Mouse (Mus musculus): ENCODE data around the gene Wdr34. TPM values are rescaled to one million over a fixed set of nuclear protein-coding genes. Genes with fewer than 3 reads are reported as not detected.

Wdr34 gene
- polyA plus RNA-seq, 1 experiment from 2014 or later = 28.7 TPM

GRCm38 (mm10) chr2:30049831-30050230 is 1.1 kb upstream of the Wdr34 start:
- ATAC-seq (replicated peaks; ENCODE audit: low FRiP score, low TSS enrichment, low read depth) (no peak), DNase-seq (ENCODE audit: low spot score) (no peak)
- Histone ChIP-seq H3K9me3 (ENCODE audit: control insufficient read depth, low read length) (no peaks in the 10 kb centered on the region), H3K27me3 (replicated peaks; ENCODE audit: control insufficient read depth, insufficient read depth, low read length) (no peaks in the 10 kb centered on the region), H3K9ac (ENCODE audit: low read length) (no peak overlapping the region), H3K36me3 (ENCODE audit: control insufficient read depth, insufficient read depth, low read length) (peaks cover 7% of the 10 kb centered on the region; the same call in 1 of the 2 replicates), H3K4me2 (ENCODE audit: low read length) (no peak overlapping the region), H3K27ac (ENCODE audit: low read depth) (no peak overlapping the region), H3K4me1 (replicated peaks; ENCODE audit: control insufficient read depth, insufficient read depth, low read length) (no peaks in the 10 kb centered on the region; the same call in 1 of the 2 replicates), H3K4me3 (ENCODE audit: low read depth, low read length) (no peak overlapping the region)
- 93% methylated on average over 3 of the region's 3 CpGs for WGBS

GRCm38 (mm10) chr2:30048101-30048501 is 580 bp downstream of the Wdr34 start:
- DNase-seq (ENCODE audit: low spot score) = no peak
- peak overlapping the region; percentile 41 for H3K4me2 ChIP-seq (ENCODE audit: low read length)
- no peaks in the 10 kb centered on the region for H3K9me3 ChIP-seq (ENCODE audit: control insufficient read depth, low read length)
- no peak for ATAC-seq (replicated peaks; ENCODE audit: low FRiP score, low TSS enrichment, low read depth)
- H3K4me3 ChIP-seq (ENCODE audit: low read depth, low read length) = peak overlapping the region; percentile 65
- WGBS = 57% methylated on average over 11 of the region's 11 CpGs
- H3K9ac ChIP-seq (ENCODE audit: low read length) = peak overlapping the region; percentile 61
- no peaks in the 10 kb centered on the region; the same call in 1 of the 2 replicates for H3K4me1 ChIP-seq (replicated peaks; ENCODE audit: control insufficient read depth, insufficient read depth, low read length)
- peak overlapping the region; percentile 96 for H3K27ac ChIP-seq (ENCODE audit: low read depth)
- peaks cover 7% of the 10 kb centered on the region; the same call in 1 of the 2 replicates for H3K36me3 ChIP-seq (ENCODE audit: control insufficient read depth, insufficient read depth, low read length)
- no peaks in the 10 kb centered on the region for H3K27me3 ChIP-seq (replicated peaks; ENCODE audit: control insufficient read depth, insufficient read depth, low read length)

DNA sequence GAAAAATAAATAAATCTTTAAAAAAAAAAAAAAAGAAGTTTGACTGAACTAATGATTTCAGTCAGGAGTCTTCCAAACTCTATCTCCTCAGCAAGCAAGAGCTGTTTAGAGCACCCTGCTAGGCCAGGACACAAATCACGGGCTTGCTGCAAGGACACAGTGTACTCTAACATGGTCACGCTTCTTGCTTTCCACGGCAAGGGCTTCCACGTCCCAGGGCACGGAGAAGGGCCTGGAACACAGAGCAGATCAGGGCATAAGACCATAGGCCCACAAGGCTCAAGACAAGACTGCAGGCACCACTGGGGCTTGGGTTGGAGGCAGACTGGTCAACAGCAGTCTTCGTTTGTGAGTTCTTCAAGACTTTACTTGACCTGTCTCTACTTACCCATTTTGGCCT is 1.6 kb downstream of the Wdr34 start:
- Histone ChIP-seq H3K27ac (ENCODE audit: low read depth) (no peak overlapping the region), H3K9ac (ENCODE audit: low read length) (no peak overlapping the region), H3K4me3 (ENCODE audit: low read depth, low read length) (no peak overlapping the region), H3K27me3 (replicated peaks; ENCODE audit: control insufficient read depth, insufficient read depth, low read length) (no peaks in the 10 kb centered on the region), H3K4me1 (replicated peaks; ENCODE audit: control insufficient read depth, insufficient read depth, low read length) (no peaks in the 10 kb centered on the region; the same call in 1 of the 2 replicates), H3K4me2 (ENCODE audit: low read length) (no peak overlapping the region), H3K9me3 (ENCODE audit: control insufficient read depth, low read length) (no peaks in the 10 kb centered on the region), H3K36me3 (ENCODE audit: control insufficient read depth, insufficient read depth, low read length) (peaks cover 7% of the 10 kb centered on the region; the same call in 1 of the 2 replicates)
- no peak for DNase-seq (ENCODE audit: low spot score)
- ATAC-seq (replicated peaks; ENCODE audit: low FRiP score, low TSS enrichment, low read depth) = no peak
- WGBS = 93% methylated on average over 6 of the region's 6 CpGs

DNA sequence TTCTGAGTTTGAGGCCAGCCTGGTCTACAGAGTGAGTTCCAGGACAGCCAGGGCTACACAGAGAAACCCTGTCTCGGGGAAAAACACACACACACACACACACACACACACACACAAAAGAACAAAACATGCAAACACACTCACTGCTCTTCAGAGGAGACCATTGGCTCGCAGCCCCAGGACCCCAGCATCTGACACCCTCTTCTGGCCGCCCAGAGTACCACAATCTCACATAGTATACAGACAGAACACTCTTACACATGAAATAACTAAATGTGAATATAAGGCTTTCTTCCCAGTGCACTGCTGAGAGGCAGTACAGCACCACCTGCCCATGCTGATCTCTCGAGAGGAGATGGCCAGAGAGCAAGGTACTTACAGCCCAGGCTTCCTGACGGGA is 4.1 kb downstream of the Wdr34 start:
- no peak overlapping the region for H3K9ac ChIP-seq (ENCODE audit: low read length)
- ATAC-seq (replicated peaks; ENCODE audit: low FRiP score, low TSS enrichment, low read depth) (no peak), DNase-seq (ENCODE audit: low spot score) (no peak)
- H3K27me3 ChIP-seq (replicated peaks; ENCODE audit: control insufficient read depth, insufficient read depth, low read length) = no peaks in the 10 kb centered on the region
- WGBS = 89% methylated on average over 5 of the region's 5 CpGs
- peaks cover 7% of the 10 kb centered on the region; the same call in 1 of the 2 replicates for H3K36me3 ChIP-seq (ENCODE audit: control insufficient read depth, insufficient read depth, low read length)
- no peak overlapping the region for H3K4me2 ChIP-seq (ENCODE audit: low read length)
- H3K27ac ChIP-seq (ENCODE audit: low read depth) = no peak overlapping the region
- no peaks in the 10 kb centered on the region for H3K9me3 ChIP-seq (ENCODE audit: control insufficient read depth, low read length)
- H3K4me1 ChIP-seq (replicated peaks; ENCODE audit: control insufficient read depth, insufficient read depth, low read length) = no peaks in the 10 kb centered on the region; the same call in 1 of the 2 replicates
- no peak overlapping the region for H3K4me3 ChIP-seq (ENCODE audit: low read depth, low read length)

- peak; percentile 89 for DNase-seq (ENCODE audit: low spot score)
- 9% methylated on average over 4 of the region's 4 CpGs for WGBS
- no peaks in the 10 kb centered on the region for H3K9me3 ChIP-seq (ENCODE audit: control insufficient read depth, low read length)
- 0 out of 2 replicates have a peak, but pooled peaks have one; percentile 38 for ATAC-seq (replicated peaks; ENCODE audit: low FRiP score, low TSS enrichment, low read depth)
- H3K36me3 ChIP-seq (ENCODE audit: control insufficient read depth, insufficient read depth, low read length) = peaks cover 14% of the 10 kb centered on the region
- no peak overlapping the region for H3K9ac ChIP-seq (ENCODE audit: low read length)
- H3K4me2 ChIP-seq (ENCODE audit: low read length) = no peak overlapping the region
- no peak overlapping the region for H3K4me3 ChIP-seq (ENCODE audit: low read depth, low read length)
- H3K27ac ChIP-seq (ENCODE audit: low read depth) = no peak overlapping the region
- no peaks in the 10 kb centered on the region for H3K4me1 ChIP-seq (replicated peaks; ENCODE audit: control insufficient read depth, insufficient read depth, low read length)
- H3K27me3 ChIP-seq (replicated peaks; ENCODE audit: control insufficient read depth, insufficient read depth, low read length) = no peaks in the 10 kb centered on the region
These were observed 6.2 kb downstream of the Wdr34 start for GRCm38 (mm10) chr2:30042445-30042844.

DNA sequence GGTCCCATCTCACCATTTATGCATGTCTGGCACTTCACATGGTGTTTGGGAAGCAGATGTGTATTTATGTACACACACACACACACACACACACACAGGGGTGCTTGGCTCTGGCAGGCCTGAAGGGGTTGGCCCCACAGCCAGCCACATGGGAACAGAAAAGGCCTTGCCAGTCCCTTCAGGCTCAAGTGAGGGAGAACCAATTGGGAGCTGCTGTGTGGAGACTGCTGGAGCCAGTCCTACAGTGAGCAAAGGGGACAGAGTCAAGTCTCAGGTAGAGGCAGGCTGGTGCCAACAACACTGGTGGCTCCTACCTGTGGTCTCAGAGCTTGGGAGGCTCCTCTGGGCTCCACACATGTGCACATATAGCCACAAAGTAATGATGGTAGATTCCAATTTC is 9.0 kb downstream of the Wdr34 start:
- H3K27me3 ChIP-seq (replicated peaks; ENCODE audit: control insufficient read depth, insufficient read depth, low read length) = no peaks in the 10 kb centered on the region
- ATAC-seq (replicated peaks; ENCODE audit: low FRiP score, low TSS enrichment, low read depth) (no peak), DNase-seq (ENCODE audit: low spot score) (no peak)
- H3K4me2 ChIP-seq (ENCODE audit: low read length) = no peak overlapping the region
- H3K27ac ChIP-seq (ENCODE audit: low read depth) = no peak overlapping the region
- no peaks in the 10 kb centered on the region for H3K4me1 ChIP-seq (replicated peaks; ENCODE audit: control insufficient read depth, insufficient read depth, low read length)
- no peak overlapping the region for H3K4me3 ChIP-seq (ENCODE audit: low read depth, low read length)
- H3K9ac ChIP-seq (ENCODE audit: low read length) = no peak overlapping the region
- H3K36me3 ChIP-seq (ENCODE audit: control insufficient read depth, insufficient read depth, low read length) = peaks cover 18% of the 10 kb centered on the region; the same call in 1 of the 2 replicates
- no peaks in the 10 kb centered on the region for H3K9me3 ChIP-seq (ENCODE audit: control insufficient read depth, low read length)

- Histone ChIP-seq H3K27ac (ENCODE audit: low read depth) (no peak overlapping the region), H3K4me2 (ENCODE audit: low read length) (no peak overlapping the region), H3K9me3 (ENCODE audit: control insufficient read depth, low read length) (no peaks in the 10 kb centered on the region), H3K9ac (ENCODE audit: low read length) (no peak overlapping the region), H3K4me3 (ENCODE audit: low read depth, low read length) (no peak overlapping the region), H3K27me3 (replicated peaks; ENCODE audit: control insufficient read depth, insufficient read depth, low read length) (no peaks in the 10 kb centered on the region), H3K36me3 (ENCODE audit: control insufficient read depth, insufficient read depth, low read length) (peaks cover 18% of the 10 kb centered on the region), H3K4me1 (replicated peaks; ENCODE audit: control insufficient read depth, insufficient read depth, low read length) (no peaks in the 10 kb centered on the region)
- ATAC-seq (replicated peaks; ENCODE audit: low FRiP score, low TSS enrichment, low read depth) = no peak
- no peak for DNase-seq (ENCODE audit: low spot score)
- WGBS = 93% methylated on average over 10 of the region's 10 CpGs
These were observed 10.3 kb downstream of the Wdr34 start for GRCm38 (mm10) chr2:30038370-30038769.

DNA sequence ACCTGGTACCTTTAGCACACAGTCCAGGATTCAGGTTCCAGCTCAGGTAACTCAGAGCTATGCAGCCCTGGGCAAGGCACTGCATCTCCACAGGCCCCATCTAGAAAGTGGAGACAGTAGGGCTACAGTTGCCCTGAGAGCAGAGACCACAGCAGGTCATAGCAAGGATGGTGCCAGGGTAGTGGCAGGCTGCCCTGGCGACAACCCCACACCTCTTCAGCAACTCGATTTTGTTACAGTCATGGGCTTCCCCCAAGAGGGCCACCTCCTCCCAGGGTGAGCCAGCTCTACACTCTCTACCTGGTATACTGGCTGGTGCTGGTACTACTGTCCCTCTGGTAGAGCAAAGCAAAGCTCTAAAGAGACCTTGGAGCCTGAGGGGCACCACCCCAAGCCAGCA is 10.9 kb downstream of the Wdr34 start:
- Histone ChIP-seq H3K4me1 (replicated peaks; ENCODE audit: control insufficient read depth, insufficient read depth, low read length) (no peaks in the 10 kb centered on the region), H3K27me3 (replicated peaks; ENCODE audit: control insufficient read depth, insufficient read depth, low read length) (no peaks in the 10 kb centered on the region), H3K27ac (ENCODE audit: low read depth) (no peak overlapping the region), H3K36me3 (ENCODE audit: control insufficient read depth, insufficient read depth, low read length) (peaks cover 21% of the 10 kb centered on the region), H3K9ac (ENCODE audit: low read length) (no peak overlapping the region), H3K4me2 (ENCODE audit: low read length) (no peak overlapping the region), H3K4me3 (ENCODE audit: low read depth, low read length) (no peak overlapping the region), H3K9me3 (ENCODE audit: control insufficient read depth, low read length) (no peaks in the 10 kb centered on the region)
- DNase-seq (ENCODE audit: low spot score) (no peak), ATAC-seq (replicated peaks; ENCODE audit: low FRiP score, low TSS enrichment, low read depth) (no peak)
- 85% methylated on average over 2 of the region's 2 CpGs for WGBS

DNA sequence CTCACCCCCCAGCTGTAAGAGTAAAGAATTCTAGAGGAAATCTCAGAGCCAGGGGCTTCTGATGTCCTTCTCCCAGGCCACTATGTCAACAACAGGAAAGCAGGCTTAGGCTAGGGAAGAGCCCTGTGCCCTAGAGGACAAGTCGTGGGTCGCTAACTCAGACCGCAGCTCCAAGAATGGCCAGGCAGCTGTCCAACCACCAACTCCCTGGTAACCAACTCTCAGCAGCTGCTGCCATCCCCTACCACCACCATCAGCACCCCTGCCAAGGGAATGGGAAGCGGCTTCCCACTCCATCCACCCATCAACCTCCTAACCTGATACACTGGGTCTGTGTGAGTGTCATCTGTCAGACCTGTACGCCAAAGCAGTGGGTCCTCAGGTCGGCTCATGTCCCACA is 15.7 kb downstream of the Wdr34 start:
- H3K4me1 ChIP-seq (replicated peaks; ENCODE audit: control insufficient read depth, insufficient read depth, low read length) = no peaks in the 10 kb centered on the region
- H3K9me3 ChIP-seq (ENCODE audit: control insufficient read depth, low read length) = no peaks in the 10 kb centered on the region
- no peak for ATAC-seq (replicated peaks; ENCODE audit: low FRiP score, low TSS enrichment, low read depth)
- no peak overlapping the region for H3K27ac ChIP-seq (ENCODE audit: low read depth)
- H3K4me2 ChIP-seq (ENCODE audit: low read length) = no peak overlapping the region
- WGBS = 75% methylated on average over 6 of the region's 6 CpGs
- H3K36me3 ChIP-seq (ENCODE audit: control insufficient read depth, insufficient read depth, low read length) = peaks cover 65% of the 10 kb centered on the region
- no peaks in the 10 kb centered on the region for H3K27me3 ChIP-seq (replicated peaks; ENCODE audit: control insufficient read depth, insufficient read depth, low read length)
- H3K4me3 ChIP-seq (ENCODE audit: low read depth, low read length) = no peak overlapping the region
- no peak for DNase-seq (ENCODE audit: low spot score)
- H3K9ac ChIP-seq (ENCODE audit: low read length) = no peak overlapping the region

Data from intestine, embryonic 14.5 days (tissue).